Mouse (Mus musculus) limb, embryonic 15.5 days (tissue): ENCODE results near the gene Psme2. TPM values are rescaled to one million over a fixed set of nuclear protein-coding genes. Genes with fewer than 3 reads are reported as not detected.

ENCODE experiments used
- ATAC-seq: fragments of 200-750 bp; cut with Nextera tagmentation; 2 replicates; pipeline ENCODE4 v1.8.0; 2017; ENCODE audit warnings: low read depth, moderate TSS enrichment; ENCODE audit not compliant: insufficient number of reproducible peaks, low FRiP score, low TSS enrichment
- H3K27ac ChIP-seq: fragments of 300-500 bp; sonication (generic); 2 replicates; pipeline ENCODE4 v1.5.1; 2015; ENCODE audit warnings: moderate library complexity, mild to moderate bottlenecking, inconsistent platforms
- H3K27me3 ChIP-seq: fragments of 300-500 bp; sonication (generic); 2 replicates; pipeline ENCODE4 v1.6.1; 2015; ENCODE audit warnings: inconsistent platforms
- H3K36me3 ChIP-seq: fragments of 300-500 bp; sonication (generic); 2 replicates; pipeline ENCODE4 v1.6.1; 2015; ENCODE audit warnings: inconsistent platforms
- H3K4me1 ChIP-seq: fragments of 300-500 bp; sonication (generic); 2 replicates; pipeline ENCODE4 v1.6.1; 2015; ENCODE audit warnings: inconsistent platforms
- H3K4me2 ChIP-seq: fragments of 300-500 bp; sonication (generic); 2 replicates; pipeline ENCODE4 v1.6.1; 2015; ENCODE audit warnings: mild to moderate bottlenecking, inconsistent platforms
- H3K4me3 ChIP-seq: fragments of 300-500 bp; sonication (generic); 2 replicates; pipeline ENCODE4 v1.5.1; 2015; ENCODE audit warnings: mild to moderate bottlenecking, inconsistent platforms
- H3K9ac ChIP-seq: fragments of 300-500 bp; sonication (generic); 2 replicates; pipeline ENCODE4 v1.6.1; 2015; ENCODE audit warnings: inconsistent platforms
- H3K9me3 ChIP-seq: fragments of 300-500 bp; sonication (generic); 2 replicates; pipeline ENCODE4 v1.6.1; 2016; ENCODE audit warnings: inconsistent platforms
- WGBS: fragments of 180-500 bp; shearing (Covaris S2); methylation state at CpG from one replicate; pipeline ENCODE4 v1.1.7; 2015; 5-methylcytosine and 5-hydroxymethylcytosine counted together
- polyA plus RNA-seq: library from polyadenylated mRNA; unstranded; fragments of >200 nt; fragmentation: Nextera tagmentation; extraction: Ambion mirVana; gene quantifications from 2 replicates; pipeline ENCODE4 v1.2.1, GENCODE M21; 2015

Gene Psme2
- polyA plus RNA-seq, 1 experiment from 2014 or later, result 241 TPM

DNA sequence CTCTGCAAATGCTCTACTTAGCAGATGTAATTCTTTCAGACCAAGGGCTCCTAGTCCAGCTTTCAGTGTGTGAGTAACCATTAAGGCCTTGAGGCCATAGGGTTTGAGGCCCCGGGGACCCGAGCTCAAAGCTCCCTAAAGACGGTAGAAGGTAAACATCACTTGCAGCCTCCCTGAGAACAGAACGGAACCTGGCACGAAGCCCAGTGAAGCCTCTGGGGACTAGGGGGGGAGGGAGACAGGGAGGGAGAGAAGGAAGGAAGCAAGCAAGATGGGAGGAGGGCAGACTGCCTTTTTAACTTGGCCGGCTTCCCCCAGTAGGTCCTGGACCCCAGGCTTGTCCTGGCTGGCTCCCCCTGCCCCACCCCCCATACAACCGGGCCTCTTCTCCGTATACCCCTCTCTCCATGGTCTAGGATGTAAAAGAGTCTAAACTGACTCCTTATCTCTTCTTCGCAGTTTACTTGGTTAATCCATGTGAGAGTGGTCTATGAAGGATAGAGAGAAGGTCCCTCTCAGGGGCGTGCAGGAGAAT lies 50.1 kb downstream of the Psme2 start:
- Histone ChIP-seq H3K27ac (peak overlapping the region; percentile 87), H3K4me2 (peak overlapping the region; percentile 86), H3K36me3 (peaks cover 37% of the 10 kb centered on the region), H3K9me3 (no peaks in the 10 kb centered on the region), H3K27me3 (no peaks in the 10 kb centered on the region), H3K9ac (peak overlapping the region; percentile 57), H3K4me1 (peaks cover 18% of the 10 kb centered on the region), H3K4me3 (peak overlapping the region; percentile 69)
- ATAC-seq, result no peak
- 5% methylated on average over 10 of the region's 10 CpGs for WGBS

DNA sequence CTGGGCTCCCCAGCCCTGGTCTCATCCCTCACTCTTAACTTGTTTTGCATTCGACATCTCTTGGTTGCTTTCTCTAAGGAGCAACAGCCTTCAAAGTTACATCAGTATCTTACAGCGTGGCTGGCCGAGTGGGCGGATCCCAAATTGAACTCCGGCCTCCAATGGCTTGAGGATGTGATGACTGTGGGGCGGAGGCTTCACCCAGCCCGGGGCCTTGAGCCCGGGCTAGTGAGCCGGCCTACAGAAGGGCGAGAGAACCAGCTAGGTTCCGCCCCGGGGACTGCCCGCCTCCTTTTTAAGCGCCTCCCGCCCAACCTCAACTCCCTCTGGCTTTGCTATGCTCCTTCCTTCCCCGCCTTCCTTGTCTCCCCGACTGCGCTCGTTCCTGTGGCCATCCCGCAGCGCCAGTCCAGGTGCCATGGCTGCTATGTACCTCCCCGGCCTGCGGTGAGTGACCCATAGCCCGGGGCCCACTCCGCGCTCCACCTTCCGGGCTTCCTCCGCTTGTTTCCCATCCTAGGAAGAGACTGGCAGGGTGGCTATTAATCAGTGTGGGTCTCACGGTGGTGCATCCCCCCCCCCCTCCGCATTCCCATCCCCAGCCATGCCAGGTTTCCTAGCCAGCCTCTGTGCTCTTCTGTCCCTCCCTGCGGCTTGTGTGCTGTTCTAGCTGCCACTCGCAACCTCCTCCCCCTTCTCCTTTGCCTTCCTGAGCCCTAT lies 50.7 kb downstream of the Psme2 start, which contains the start of gene Pck2:
Pck2 (plus strand) TSS at position 200 of the 720 bp plus-strand sequence.
- peaks cover 32% of the 10 kb centered on the region for H3K36me3 ChIP-seq
- H3K4me1 ChIP-seq, result peaks cover 18% of the 10 kb centered on the region
- WGBS, result under 1% methylated on average over 31 of the region's 32 CpGs
- peak within 1 kb of the TSS; percentile 57 for H3K9ac ChIP-seq
- H3K27ac ChIP-seq, result peak within 1 kb of the TSS; percentile 87
- peak; percentile 89 for ATAC-seq
- peak within 1 kb of the TSS; percentile 86 for H3K4me2 ChIP-seq
- no peaks in the 10 kb centered on the region for H3K27me3 ChIP-seq
- peak within 1 kb of the TSS; percentile 69 for H3K4me3 ChIP-seq
- no peaks in the 10 kb centered on the region for H3K9me3 ChIP-seq

Other genes with a start within 250 kb of the Psme2 start
- gene Dhrs4, start 112.4 kb downstream of the Psme2 start, polyA plus RNA-seq, result 70.3 and 76.2 TPM in 2 replicates
- 2.1 and 2.4 TPM in 2 replicates for gene Carmil3, start 100.5 kb downstream of the Psme2 start, polyA plus RNA-seq
- 0.36 and 0.54 TPM in 2 replicates for gene Cpne6, start 80.7 kb downstream of the Psme2 start, polyA plus RNA-seq
- gene Nrl, start 66.1 kb downstream of the Psme2 start, polyA plus RNA-seq, result not detected in 2 replicates
- gene Pck2, start 50.8 kb downstream of the Psme2 start, polyA plus RNA-seq, result 32.4 and 34.3 TPM in 2 replicates
- gene Dcaf11, start 31.1 kb downstream of the Psme2 start, polyA plus RNA-seq, result 50.0 and 50.1 TPM in 2 replicates
- 1.3 and 1.4 TPM in 2 replicates for gene A730061H03Rik, start 30.7 kb downstream of the Psme2 start, polyA plus RNA-seq
- 17.3 and 44.6 TPM in 2 replicates for gene Fitm1, start 15.5 kb downstream of the Psme2 start, polyA plus RNA-seq
- gene Psme1, start 13.0 kb downstream of the Psme2 start, polyA plus RNA-seq, result 141 and 148 TPM in 2 replicates
- gene Emc9, start 5.8 kb downstream of the Psme2 start, polyA plus RNA-seq, result 12.6 and 16.2 TPM in 2 replicates
- gene Rnf31, start 595 bp upstream of the Psme2 start, polyA plus RNA-seq, result 20.0 and 20.6 TPM in 2 replicates
- 13.2 and 13.7 TPM in 2 replicates for gene Irf9, start 12.5 kb upstream of the Psme2 start, polyA plus RNA-seq
- 3.3 TPM in 2 replicates for gene Rec8, start 26.9 kb upstream of the Psme2 start, polyA plus RNA-seq
- 107 and 125 TPM in 2 replicates for gene Ipo4, start 44.8 kb upstream of the Psme2 start, polyA plus RNA-seq
- 1.5 and 1.6 TPM in 2 replicates for gene Gm49378, start 46.8 kb upstream of the Psme2 start, polyA plus RNA-seq
- 115 and 124 TPM in 2 replicates for gene Tm9sf1, start 52.7 kb upstream of the Psme2 start, polyA plus RNA-seq
- gene Tssk4, start 59.1 kb upstream of the Psme2 start, polyA plus RNA-seq, result 1.0 and 1.1 TPM in 2 replicates
- gene Mdp1, start 69.4 kb upstream of the Psme2 start, polyA plus RNA-seq, result 56.0 and 58.7 TPM in 2 replicates
- gene Gmpr2, start 80.8 kb upstream of the Psme2 start, polyA plus RNA-seq, result 61.0 and 61.1 TPM in 2 replicates
- gene Nedd8, start 81.0 kb upstream of the Psme2 start, polyA plus RNA-seq, result 536 and 558 TPM in 2 replicates
- 31.5 and 33.3 TPM in 2 replicates for gene Tinf2, start 90.7 kb upstream of the Psme2 start, polyA plus RNA-seq
- gene Tgm1, start 122.8 kb upstream of the Psme2 start, polyA plus RNA-seq, result 47.8 and 48.0 TPM in 2 replicates
- 29.4 and 31.3 TPM in 2 replicates for gene Rabggta, start 131.2 kb upstream of the Psme2 start, polyA plus RNA-seq
- gene Dhrs1, start 154.6 kb upstream of the Psme2 start, polyA plus RNA-seq, result 83.3 and 93.4 TPM in 2 replicates
- 27.9 and 31.9 TPM in 2 replicates for gene Nop9, start 154.6 kb upstream of the Psme2 start, polyA plus RNA-seq
- gene Cideb, start 167.3 kb upstream of the Psme2 start, polyA plus RNA-seq, result 0.58 and 0.74 TPM in 2 replicates
- 0.83 and 1.3 TPM in 2 replicates for gene Ltb4r2, start 170.3 kb upstream of the Psme2 start, polyA plus RNA-seq
- 1.2 and 1.4 TPM in 2 replicates for gene Ltb4r1, start 174.8 kb upstream of the Psme2 start, polyA plus RNA-seq
- 16.8 and 21.3 TPM in 2 replicates for gene Adcy4, start 193.0 kb upstream of the Psme2 start, polyA plus RNA-seq
- 35.0 and 37.6 TPM in 2 replicates for gene Ripk3, start 197.8 kb upstream of the Psme2 start, polyA plus RNA-seq
- 89.3 and 95.9 TPM in 2 replicates for gene Nfatc4, start 232.0 kb upstream of the Psme2 start, polyA plus RNA-seq